Mouse (Mus musculus) cerebellum, adult 2 months (tissue): ENCODE measurements at regions not wholly inside any gene's neighbourhood (a gene's known extent, or its start where the extent isn't known, plus 50 kb on each side); places are given as distances from the start of the nearest gene placed in this dataset.
"Not testable (repeated sequence)": the region's sequence is repeated elsewhere in the genome, so short reads cannot be mapped to it uniquely, and the experiment has no call there.

Experiments used
- DNase-seq, 2 experiments: peaks; one replicate each; pipeline ENCODE4 v3.0.0; 2021
- H3K27ac ChIP-seq: fragments of 200-500 bp; 2 replicates; pipeline ENCODE4 v1.5.1; 2012; ENCODE audit warnings: low read length, control low read depth, inconsistent platforms; ENCODE audit not compliant: insufficient read depth
- H3K27me3 ChIP-seq: fragments of 200-500 bp; 2 replicates; pipeline ENCODE4 v1.6.1; 2012; ENCODE audit warnings: inconsistent platforms, mild to moderate bottlenecking, low read length, moderate library complexity; ENCODE audit not compliant: control insufficient read depth, insufficient read depth
- H3K4me1 ChIP-seq: fragments of 200-500 bp; 2 replicates; pipeline ENCODE4 v1.6.1; 2011; ENCODE audit warnings: low read length; ENCODE audit not compliant: control insufficient read depth, insufficient read depth
- H3K4me3 ChIP-seq: fragments of 200-500 bp; replicated peaks from 2 replicates; pipeline ENCODE3; 2011; ENCODE audit warnings: mild to moderate bottlenecking, low read depth, low read length, control low read depth; ENCODE audit not compliant: insufficient read depth
- CTCF ChIP-seq: fragments of 200-500 bp; IDR thresholded peaks from 2 replicates; pipeline ENCODE4 v1.5.1; 2011; ENCODE audit warnings: low read depth, mild to moderate bottlenecking, control low read depth, low read length, moderate library complexity, borderline replicate concordance; ENCODE audit not compliant: insufficient read depth
- POLR2A ChIP-seq: fragments of 200-500 bp; IDR thresholded peaks from 2 replicates; pipeline ENCODE4 v1.6.1; 2011; ENCODE audit warnings: low read length, control low read depth, borderline replicate concordance; ENCODE audit not compliant: insufficient read depth
- WGBS: fragments of 180-500 bp; shearing (Covaris S2); methylation state at CpG from one replicate; pipeline ENCODE4 v1.1.7; 2018; 5-methylcytosine and 5-hydroxymethylcytosine counted together

GRCm38 (mm10) chr5:39198856-39199255, 322.2 kb upstream of the Clnk start:
- no peak for DNase-seq
- H3K27me3 ChIP-seq, result no peaks in the 10 kb centered on the region
- TF ChIP-seq POLR2A (no peak), CTCF (no peak)

GRCm38 (mm10) chr5:39191153-39191552, 314.5 kb upstream of the Clnk start:
- DNase-seq, H3K27ac ChIP-seq, H3K27me3 ChIP-seq, H3K4me1 ChIP-seq, H3K4me3 ChIP-seq: not testable (repeated sequence)
- 100% methylated on average over 2 of the region's 4 CpGs for WGBS

More at GRCm38 (mm10) chr5:39198856-39199255, 322.2 kb upstream of the Clnk start:
- H3K4me1 ChIP-seq, result no peaks in the 10 kb centered on the region
- H3K27ac ChIP-seq, result no peak overlapping the region
- H3K4me3 ChIP-seq, result no peak overlapping the region

GRCm38 (mm10) chr5:39181616-39182402, 305.2 kb upstream of the Clnk start:
- no peak overlapping the region for H3K4me3 ChIP-seq
- H3K27me3 ChIP-seq, result no peaks in the 10 kb centered on the region
- TF ChIP-seq CTCF (no peak), POLR2A (no peak)
- WGBS, result 79% methylated on average over 2 of the region's 2 CpGs
- DNase-seq, result no peak
- peaks cover 8% of the 10 kb centered on the region; the same call in 1 of the 2 replicates for H3K4me1 ChIP-seq
- H3K27ac ChIP-seq, result no peak overlapping the region

- TF ChIP-seq POLR2A, result no peak
- no peak for TF ChIP-seq CTCF
- peak; percentile 56 to 77 for DNase-seq
- peaks cover 8% of the 10 kb centered on the region; the same call in 1 of the 2 replicates for H3K4me1 ChIP-seq
- H3K27ac ChIP-seq, result no peak overlapping the region
- 11% methylated on average over 4 of the region's 4 CpGs for WGBS
- no peak overlapping the region for H3K4me3 ChIP-seq
- H3K27me3 ChIP-seq, result no peaks in the 10 kb centered on the region
Measured at GRCm38 (mm10) chr5:39181028-39181427, 304.4 kb upstream of the Clnk start.

GRCm38 (mm10) chr5:39177891-39178290, 301.3 kb upstream of the Clnk start:
- H3K27ac ChIP-seq, result no peak overlapping the region

GRCm38 (mm10) chr5:39176906-39177305, 300.3 kb upstream of the Clnk start:
- Histone ChIP-seq H3K4me3 (no peak overlapping the region), H3K27ac (no peak overlapping the region), H3K4me1 (peaks cover 8% of the 10 kb centered on the region; the same call in 1 of the 2 replicates), H3K27me3 (no peaks in the 10 kb centered on the region)
- no peak for TF ChIP-seq POLR2A
- no peak for TF ChIP-seq CTCF
- WGBS, result 24% methylated on average over 2 of the region's 2 CpGs
- DNase-seq, result peak; percentile 65 to 67

More at GRCm38 (mm10) chr5:39177891-39178290, 301.3 kb upstream of the Clnk start:
- H3K4me1 ChIP-seq, result peaks cover 8% of the 10 kb centered on the region; the same call in 1 of the 2 replicates
- H3K4me3 ChIP-seq, result no peak overlapping the region
- WGBS, result 79% methylated on average over 2 of the region's 2 CpGs
- H3K27me3 ChIP-seq, result no peaks in the 10 kb centered on the region
- no peak for TF ChIP-seq POLR2A
- no peak for TF ChIP-seq CTCF
- no peak for DNase-seq

- TF ChIP-seq CTCF, result peak; percentile 10; the same call in 1 of the 2 replicates
- no peak for TF ChIP-seq POLR2A
- H3K4me1 ChIP-seq, result no peaks in the 10 kb centered on the region; the same call in 1 of the 2 replicates
Measured at GRCm38 (mm10) chr5:39173491-39173890, 296.9 kb upstream of the Clnk start.

GRCm38 (mm10) chr5:39159651-39160050, 283.0 kb upstream of the Clnk start:
- Histone ChIP-seq H3K4me1 (no peaks in the 10 kb centered on the region), H3K4me3 (no peak overlapping the region), H3K27me3 (no peaks in the 10 kb centered on the region), H3K27ac (no peak overlapping the region)
- WGBS, result 87% methylated on average over 3 of the region's 3 CpGs
- TF ChIP-seq POLR2A (no peak), CTCF (no peak)
- no peak for DNase-seq

More at GRCm38 (mm10) chr5:39173491-39173890, 296.9 kb upstream of the Clnk start:
- WGBS, result 17% methylated on average over 3 of the region's 3 CpGs
- H3K27ac ChIP-seq, result no peak overlapping the region
- no peak overlapping the region for H3K4me3 ChIP-seq
- no peaks in the 10 kb centered on the region; the same call in 1 of the 2 replicates for H3K27me3 ChIP-seq
- peak; percentile 35 to 75 for DNase-seq
